Mouse (Mus musculus): ENCODE results near the gene Nsg1. TPM values are rescaled to one million over a fixed set of nuclear protein-coding genes. Genes with fewer than 3 reads are reported as not detected.

Nsg1 gene
- total RNA-seq, 2 experiments from 2014 or later: 1.2 to 2.1 TPM

Other genes with a start within 250 kb of the Nsg1 start
- gene Stx18, start 121.2 kb downstream of the Nsg1 start, total RNA-seq (2021): 10 to 100 TPM; 14.2 to 14.3 TPM
- 1 to 10 TPM; 1.9 to 3.1 TPM for gene Zbtb49, start 60.5 kb upstream of the Nsg1 start, total RNA-seq (2021)
- gene Lyar, start 60.6 kb upstream of the Nsg1 start, total RNA-seq (2021): 10 to 100 TPM; 21.3 to 22.0 TPM
- 1 to 10 TPM; 6.4 to 7.8 TPM for gene Tmem128, start 100.3 kb upstream of the Nsg1 start, total RNA-seq (2021)
- under 1 TPM; 0.27 to 0.71 TPM for gene Otop1, start 116.1 kb upstream of the Nsg1 start, total RNA-seq (2021)
- not detected for gene Drd5, start 159.5 kb upstream of the Nsg1 start, total RNA-seq (2021)